Comparison of ENCODE assay signal across 35 mouse cellular contexts in genomic region chr4:150259577-150259976, GRCm38 (mm10). TPM values are rescaled to one million over a fixed set of nuclear protein-coding genes. Genes with fewer than 3 reads are reported as not detected.
"Had no signal": no experiment of that assay in that cellular context is flagged by ENCODE, and none has a peak within 500 bp of the region (broad histone marks: within the 10 kb centered on the region; RNA-seq: fewer than 3 reads in every experiment).

No protein-coding gene starts in this region.

- H3K27ac ChIP-seq: gastrocnemius, adult 2 months; heart, embryonic 10.5 days; hindbrain, embryonic 10.5 days; hindbrain, embryonic 12.5 days; hindbrain, embryonic 14.5 days; intestine, embryonic 15.5 days; left cerebral cortex, adult 2 months; limb, embryonic 10.5 days; limb, embryonic 12.5 days; liver, embryonic 13.5 days had no signal

- H3K27me3 ChIP-seq: heart, embryonic 12.5 days; hindbrain, embryonic 12.5 days; intestine, embryonic 15.5 days; limb, embryonic 12.5 days; liver, embryonic 13.5 days had no signal

- H3K4me3 ChIP-seq: gastrocnemius, adult 2 months; heart, embryonic 10.5 days; heart, embryonic 12.5 days; hindbrain, embryonic 10.5 days; hindbrain, embryonic 12.5 days; intestine, embryonic 15.5 days; left cerebral cortex, adult 2 months; limb, embryonic 10.5 days; limb, embryonic 12.5 days; liver, embryonic 13.5 days had no signal

- H3K36me3 ChIP-seq: hindbrain, embryonic 12.5 days; intestine, embryonic 15.5 days; liver, embryonic 13.5 days had no signal

- H3K4me2 ChIP-seq: heart, embryonic 12.5 days; hindbrain, embryonic 12.5 days; hindbrain, embryonic 14.5 days; intestine, embryonic 15.5 days; limb, embryonic 12.5 days; liver, embryonic 11.5 days; liver, embryonic 13.5 days had no signal

- DNase-seq: gastrocnemius, adult 2 months; gastrocnemius, postnatal 10 days; gastrocnemius, postnatal 25 days; heart, postnatal 10 days; heart, postnatal 4 days; kidney, adult 18-20 months; kidney, adult 8-10 months; kidney, postnatal 10 days; kidney, postnatal 25 days; kidney, postnatal 4 days; liver; liver, embryonic 13.5 days had no signal

- H3K9ac ChIP-seq: heart, embryonic 12.5 days; hindbrain, embryonic 12.5 days; hindbrain, embryonic 14.5 days; limb, embryonic 12.5 days; liver, embryonic 13.5 days had no signal

- H3K9me3 ChIP-seq: heart, embryonic 10.5 days; heart, embryonic 12.5 days; hindbrain, embryonic 10.5 days; hindbrain, embryonic 12.5 days; intestine, embryonic 15.5 days; limb, embryonic 10.5 days; limb, embryonic 12.5 days; liver, embryonic 13.5 days had no signal

- ATAC-seq: hindbrain, embryonic 16.5 days; inflammation-experienced regulatory T-cells, adult 6 months; intestine, embryonic 15.5 days; intestine, postnatal 0 days had no signal

RNA-seq across cellular contexts. Expression of gene Car6, which starts 58.4 kb away (rescaled TPM):
- total RNA-seq: gastrocnemius, adult 2 months; gastrocnemius, postnatal 10 days; gastrocnemius, postnatal 25 days; granulocyte monocyte progenitor cell, adult 5-6 weeks; heart, postnatal 10 days; heart, postnatal 25 days; heart, postnatal 4 days; layer of hippocampus, postnatal 10 days; layer of hippocampus, postnatal 25 days; left cerebral cortex, adult 2 months; left cerebral cortex, postnatal 14 days; left cerebral cortex, postnatal 36 days had no signal
- polyA plus RNA-seq: frontal cortex, adult 2 months; heart, embryonic 10.5 days; heart, embryonic 12.5 days; heart, embryonic 14.5 days; heart, embryonic 16.5 days; hindbrain, embryonic 14.5 days; hindbrain, embryonic 16.5 days; inflammation-experienced regulatory T-cells, adult 6 months; intestine, embryonic 15.5 days; intestine, postnatal 0 days; kidney, embryonic 14.5 days; limb, embryonic 10.5 days; liver, embryonic 11.5 days; liver, embryonic 13.5 days had no signal
